Mouse (Mus musculus): ENCODE measurements at regions not wholly inside any gene's neighbourhood (a gene's known extent, or its start where the extent isn't known, plus 50 kb on each side); places are given as distances from the start of the nearest gene placed in this dataset.

DNA sequence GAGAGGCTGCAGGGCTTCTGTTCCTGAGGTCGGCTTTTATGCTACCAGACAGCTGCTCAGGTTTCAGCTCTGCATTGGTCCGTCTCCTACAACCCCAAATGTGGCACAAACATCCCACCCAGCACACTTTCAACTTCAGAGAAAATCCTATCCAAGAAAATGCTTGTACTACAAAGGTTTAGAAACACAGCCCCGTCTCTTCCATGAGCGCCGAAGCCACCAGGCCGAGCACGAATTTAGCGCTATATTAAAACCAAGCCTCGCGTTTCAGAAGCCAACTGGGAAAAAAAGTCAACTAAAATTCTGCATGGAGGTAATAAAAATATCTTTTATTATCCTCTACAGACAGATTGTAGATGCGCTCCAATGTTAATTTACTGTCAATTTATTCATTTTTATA is 198.4 kb downstream of the Rpap3 start:
- TF ChIP-seq CTCF (IDR thresholded peaks at IDR 0.05; ENCODE audit: borderline replicate concordance, control insufficient read depth, extremely low read depth, insufficient read depth, low read length, poor library complexity) (no peak), POLR2A (IDR thresholded peaks at IDR 0.05; ENCODE audit: control insufficient read depth, extremely low read depth, insufficient read depth, low read length, poor library complexity) (no peak)
